Mouse (Mus musculus) midbrain, postnatal 0 days (tissue): ENCODE measurements around the gene Safb. TPM values are rescaled to one million over a fixed set of nuclear protein-coding genes. Genes with fewer than 3 reads are reported as not detected.
"Not testable (repeated sequence)": the region's sequence is repeated elsewhere in the genome, so short reads cannot be mapped to it uniquely, and the experiment has no call there.

Experiments
- ATAC-seq: fragments of 200-750 bp; cut with Nextera tagmentation; 2 replicates; pipeline ENCODE4 v1.8.0; 2017; ENCODE audit warnings: moderate number of reproducible peaks, mild to moderate bottlenecking, moderate TSS enrichment, moderate library complexity; ENCODE audit not compliant: low FRiP score
- DNase-seq: peaks from one replicate; pipeline ENCODE4 v3.0.0-alpha.2; 2015; ENCODE audit warnings: low spot score
- H3K27ac ChIP-seq: fragments of 300-500 bp; sonication (generic); 2 replicates; pipeline ENCODE4 v1.5.1; 2014; ENCODE audit warnings: low read depth, mild to moderate bottlenecking, low read length, mixed read lengths
- H3K27me3 ChIP-seq: fragments of 300-500 bp; sonication (generic); 2 replicates; pipeline ENCODE4 v1.6.1; 2014; ENCODE audit warnings: low read length, control low read depth, mixed read lengths; ENCODE audit not compliant: insufficient read depth
- H3K36me3 ChIP-seq: fragments of 300-500 bp; sonication (generic); 2 replicates; pipeline ENCODE4 v1.6.1; 2014; ENCODE audit warnings: low read length, control low read depth, mixed read lengths; ENCODE audit not compliant: insufficient read depth
- H3K4me1 ChIP-seq: fragments of 300-500 bp; sonication (generic); 2 replicates; pipeline ENCODE4 v1.6.1; 2014; ENCODE audit warnings: mild to moderate bottlenecking, control low read depth, antibody characterized with exemption, low read length, mixed read lengths; ENCODE audit not compliant: insufficient read depth
- H3K4me2 ChIP-seq: fragments of 300-500 bp; sonication (generic); 2 replicates; pipeline ENCODE4 v1.6.1; 2014; ENCODE audit warnings: low read depth, mild to moderate bottlenecking, low read length, mixed read lengths; ENCODE audit not compliant: poor library complexity, severe bottlenecking
- H3K4me3 ChIP-seq: fragments of 300-500 bp; sonication (generic); 2 replicates; pipeline ENCODE4 v1.5.1; 2014; ENCODE audit warnings: low read depth, mild to moderate bottlenecking, low read length, moderate library complexity
- H3K9ac ChIP-seq: fragments of 300-500 bp; sonication (generic); replicated peaks from 2 replicates; pipeline ENCODE4 v1.6.1; 2014; ENCODE audit warnings: mild to moderate bottlenecking, low read length, moderate library complexity, mixed read lengths; ENCODE audit not compliant: poor library complexity, severe bottlenecking
- H3K9me3 ChIP-seq: fragments of 300-500 bp; sonication (generic); 2 replicates; pipeline ENCODE4 v1.6.1; 2016; ENCODE audit warnings: low read length, control low read depth
- CTCF ChIP-seq: IDR thresholded peaks from 2 replicates; pipeline ENCODE4 v1.5.1; 2016; ENCODE audit warnings: antibody characterized with exemption, mild to moderate bottlenecking
- WGBS: fragments of 180-500 bp; shearing (Covaris S2); extraction: QIAGEN DNeasy Blood & Tissue Kit; methylation state at CpG from one replicate; pipeline ENCODE4 v1.1.7; 2014; 5-methylcytosine and 5-hydroxymethylcytosine counted together
- polyA plus RNA-seq: library from polyadenylated mRNA; unstranded; fragments of >200 nt; fragmentation: Nextera tagmentation; extraction: Ambion mirVana; gene quantifications from 2 replicates; pipeline ENCODE4 v1.2.1, GENCODE M21; 2015
- total RNA-seq: library from RNA; depleted of rRNA; stranded (reverse); fragments of >200 nt; gene quantifications from 2 replicates; pipeline ENCODE4 v1.2.3, GENCODE M21; 2014

The Safb gene
- total and polyA plus RNA-seq, 2 experiments from 2014 or later: 56.1 to 95.9 TPM

- H3K4me3 ChIP-seq: peak within 1 kb of the TSS; percentile 58
- DNase-seq: peak; percentile 100
- peaks cover 31% of the 10 kb centered on the region for H3K36me3 ChIP-seq
- peak; percentile 83 for ATAC-seq
- peak within 1 kb of the TSS; percentile 81 for H3K4me2 ChIP-seq
- H3K27ac ChIP-seq: peak within 1 kb of the TSS; percentile 84
- H3K9me3 ChIP-seq: no peaks in the 10 kb centered on the region
- peak within 1 kb of the TSS; percentile 74 for H3K9ac ChIP-seq
- TF ChIP-seq CTCF: peak; percentile 86
- under 1% methylated on average over 44 of the region's 44 CpGs for WGBS
- no peaks in the 10 kb centered on the region for H3K27me3 ChIP-seq
- H3K4me1 ChIP-seq: peaks cover 14% of the 10 kb centered on the region
Measured at GRCm38 (mm10) chr17:56609452-56610171, 25.0 kb downstream of the Safb start, which contains the start of gene 2410015M20Rik. Gene 2410015M20Rik, minus strand, starts transcription at chr17:56609771.

- H3K9me3 ChIP-seq: no peaks in the 10 kb centered on the region
- H3K4me3 ChIP-seq: no peak overlapping the region
- peaks cover 15% of the 10 kb centered on the region for H3K4me1 ChIP-seq
- no peak overlapping the region for H3K27ac ChIP-seq
- 64% methylated on average over 2 of the region's 2 CpGs for WGBS
- H3K9ac ChIP-seq: no peak overlapping the region
- peaks cover 35% of the 10 kb centered on the region for H3K36me3 ChIP-seq
- H3K27me3 ChIP-seq: no peaks in the 10 kb centered on the region
- DNase-seq (no peak), ATAC-seq (no peak)
- no peak for TF ChIP-seq CTCF
- no peak overlapping the region for H3K4me2 ChIP-seq
Measured at GRCm38 (mm10) chr17:56611323-56611722, 26.7 kb downstream of the Safb start.

- ATAC-seq: no peak
- no peaks in the 10 kb centered on the region for H3K27me3 ChIP-seq
- H3K9me3 ChIP-seq: no peaks in the 10 kb centered on the region
- no peak for TF ChIP-seq CTCF
- no peak overlapping the region for H3K4me2 ChIP-seq
- no peak overlapping the region for H3K27ac ChIP-seq
- H3K4me3 ChIP-seq: no peak overlapping the region
- H3K4me1 ChIP-seq: peaks cover 15% of the 10 kb centered on the region
- DNase-seq: no peak
- peaks cover 33% of the 10 kb centered on the region for H3K36me3 ChIP-seq
- H3K9ac ChIP-seq: no peak overlapping the region
- 19% methylated on average over 14 of the region's 14 CpGs for WGBS
Measured at GRCm38 (mm10) chr17:56611861-56612564, 27.4 kb downstream of the Safb start.

DNA sequence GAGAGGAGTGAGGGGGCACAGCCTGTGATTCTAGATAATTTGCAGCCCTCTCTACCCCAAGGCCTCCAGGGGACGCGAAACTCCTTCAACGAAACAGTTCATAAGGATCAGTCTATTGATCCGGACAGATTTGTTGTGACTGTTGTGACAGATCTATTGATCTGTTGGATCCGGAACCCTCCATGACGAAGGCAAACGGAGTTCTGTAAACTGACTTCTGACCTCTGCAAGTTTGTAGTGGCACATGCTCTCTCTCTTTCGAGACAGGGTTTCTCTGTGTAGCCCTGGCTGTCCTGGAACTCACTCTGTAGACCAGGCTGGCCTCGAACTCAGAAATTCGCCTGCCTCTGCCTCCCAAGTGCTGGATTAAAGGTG is 27.9 kb downstream of the Safb start:
- H3K4me2 ChIP-seq, H3K27me3 ChIP-seq, DNase-seq, H3K27ac ChIP-seq, ATAC-seq, H3K4me3 ChIP-seq, H3K9ac ChIP-seq, H3K9me3 ChIP-seq: not testable (repeated sequence)
- peaks cover 15% of the 10 kb centered on the region for H3K4me1 ChIP-seq
- 78% methylated on average over 10 of the region's 10 CpGs for WGBS
- H3K36me3 ChIP-seq: peaks cover 34% of the 10 kb centered on the region

DNA sequence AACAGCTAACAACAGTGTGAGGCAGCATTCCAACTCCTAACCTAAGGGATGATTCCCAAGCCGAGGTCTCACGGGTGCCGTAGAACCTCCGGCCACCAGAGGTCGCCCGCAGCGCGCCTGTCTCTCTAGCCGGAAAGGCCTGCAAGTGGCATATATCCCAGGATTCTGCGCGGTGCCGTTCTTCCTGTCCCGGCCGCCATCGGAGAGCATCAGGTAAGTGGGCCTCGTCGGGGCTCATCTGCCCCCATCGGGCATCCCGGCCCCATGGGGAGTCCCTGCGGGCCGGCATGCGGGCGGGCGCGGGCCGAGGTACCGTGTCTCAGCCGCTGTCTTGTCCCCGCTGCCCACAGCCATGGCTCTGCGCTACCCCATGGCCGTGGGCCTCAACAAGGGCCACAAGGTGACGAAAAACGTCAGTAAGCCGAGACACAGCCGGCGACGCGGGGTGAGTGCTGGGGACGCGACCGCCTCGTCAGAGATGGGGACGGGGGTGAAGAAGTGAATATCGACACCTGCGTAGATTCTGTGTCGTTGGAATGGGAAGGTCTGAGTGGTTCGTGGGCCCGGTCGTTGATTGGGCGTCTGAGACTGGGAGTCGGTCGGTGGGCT is 28.7 kb downstream of the Safb start, which contains the start of gene Rpl36:
Rpl36 (plus strand) TSS at position 181 of the 609 bp plus-strand sequence.
- ATAC-seq: peak; percentile 61
- peak within 1 kb of the TSS; percentile 65 for H3K4me3 ChIP-seq

DNA sequence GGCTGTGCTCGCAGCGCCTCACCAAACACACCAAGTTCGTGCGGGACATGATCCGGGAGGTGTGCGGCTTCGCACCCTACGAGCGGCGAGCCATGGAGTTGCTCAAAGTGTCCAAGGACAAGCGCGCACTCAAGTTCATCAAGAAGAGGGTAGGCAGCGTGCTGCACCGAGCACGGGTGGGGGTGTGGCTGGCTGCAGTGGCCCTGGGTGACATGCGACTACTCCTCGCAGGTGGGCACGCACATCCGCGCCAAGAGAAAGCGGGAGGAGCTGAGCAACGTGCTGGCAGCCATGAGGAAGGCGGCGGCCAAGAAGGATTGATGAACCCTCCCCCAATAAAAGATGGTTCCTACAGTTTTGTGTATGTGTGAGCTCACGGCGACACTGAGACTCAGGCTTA is 29.3 kb downstream of the Safb start:
- peak overlapping the region; percentile 65 for H3K4me3 ChIP-seq
- peak overlapping the region; percentile 69 for H3K9ac ChIP-seq
- ATAC-seq, DNase-seq, H3K4me1 ChIP-seq, H3K27me3 ChIP-seq, H3K9me3 ChIP-seq: not testable (repeated sequence)
- peaks cover 45% of the 10 kb centered on the region for H3K36me3 ChIP-seq
- H3K4me2 ChIP-seq: peak overlapping the region; percentile 75
- 4% methylated on average over 24 of the region's 26 CpGs for WGBS
- peak overlapping the region; percentile 95 for H3K27ac ChIP-seq

More for the DNA sequence above, 28.7 kb downstream of the Safb start, which contains the start of gene Rpl36:
- Histone ChIP-seq H3K27me3 (no peaks in the 10 kb centered on the region), H3K4me1 (peaks cover 14% of the 10 kb centered on the region), H3K4me2 (peak within 1 kb of the TSS; percentile 75), H3K27ac (peak within 1 kb of the TSS; percentile 95), H3K9me3 (no peaks in the 10 kb centered on the region), H3K9ac (peak within 1 kb of the TSS; percentile 69), H3K36me3 (peaks cover 39% of the 10 kb centered on the region)
- under 1% methylated on average over 52 of the region's 52 CpGs for WGBS
- peak; percentile 96 for DNase-seq
- TF ChIP-seq CTCF: peak; percentile 98
